Mouse (Mus musculus): ENCODE data around the gene Pkp4. TPM values are rescaled to one million over a fixed set of nuclear protein-coding genes. Genes with fewer than 3 reads are reported as not detected.

Gene Pkp4
- total RNA-seq, 2 experiments from 2014 or later = 293 to 303 TPM

GRCm38 (mm10) chr2:59184107-59185064 lies 23.7 kb downstream of the Pkp4 start:
- no peak for DNase-seq

DNA sequence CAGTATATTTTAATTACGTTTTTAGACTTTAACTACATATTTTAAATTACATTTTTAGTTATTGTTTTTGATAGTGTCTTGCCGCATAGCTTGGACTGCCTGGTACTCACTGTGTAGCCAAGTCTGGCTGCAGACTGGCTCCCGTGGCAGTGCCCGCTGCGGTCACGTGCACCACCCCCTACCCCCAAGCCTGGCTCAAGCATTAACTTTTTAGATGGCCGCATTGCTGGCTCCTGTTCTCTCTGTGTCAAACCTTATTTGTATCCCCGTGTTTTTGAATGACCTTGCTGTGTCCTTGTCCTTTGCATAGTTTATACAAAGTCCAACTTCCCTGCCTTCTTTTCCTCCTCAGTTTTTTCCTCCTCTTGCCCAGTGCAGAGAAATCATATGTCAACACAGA lies 25.5 kb downstream of the Pkp4 start:
- DNase-seq = no peak

DNA sequence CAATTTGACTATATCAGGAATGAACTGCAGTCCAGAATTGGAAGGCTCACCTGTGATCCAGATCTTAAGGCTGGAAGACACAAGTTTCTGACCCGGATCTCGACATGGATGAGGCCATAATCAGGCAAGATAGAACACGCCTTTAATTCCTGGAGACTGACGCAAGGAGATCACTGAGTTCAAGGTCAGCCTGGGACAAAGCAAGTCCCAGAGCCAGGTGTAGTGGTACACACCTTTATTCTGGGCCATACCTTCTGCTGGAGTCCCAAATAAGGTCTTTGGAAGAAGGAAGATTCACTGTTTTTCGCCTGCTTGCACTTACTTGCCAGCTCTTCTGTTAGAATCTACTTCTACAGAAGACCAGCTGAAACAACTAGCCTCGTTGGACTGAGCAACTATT lies 26.3 kb downstream of the Pkp4 start:
- DNase-seq = no peak

GRCm38 (mm10) chr2:59188306-59188705 lies 27.7 kb downstream of the Pkp4 start:
- DNase-seq = no peak

DNA sequence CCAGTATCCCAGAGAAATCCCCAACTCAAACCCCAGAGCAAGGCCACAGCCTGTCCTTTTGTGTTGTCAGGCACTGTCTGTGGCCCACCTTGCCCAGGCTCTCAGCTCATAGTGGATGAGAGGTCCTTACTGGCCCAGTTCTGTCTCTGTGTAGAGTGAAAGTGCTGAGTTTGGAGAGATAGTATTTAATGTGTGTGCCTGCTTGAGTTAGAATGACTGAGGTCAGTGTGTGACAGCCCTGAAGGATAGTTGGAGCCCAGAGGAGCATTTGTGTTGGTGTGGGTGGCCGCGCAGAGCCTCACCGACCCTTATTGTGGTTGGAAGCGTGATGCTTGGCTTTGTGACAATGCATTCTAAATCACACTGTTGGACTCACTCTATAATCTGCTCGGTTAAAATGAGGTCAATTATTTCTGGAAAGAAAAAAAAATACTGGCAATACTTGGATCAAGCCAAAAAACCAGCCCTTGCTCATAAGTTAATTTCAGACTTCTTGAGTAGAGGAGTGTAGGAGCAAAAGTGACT lies 29.1 kb downstream of the Pkp4 start:
- no peak for DNase-seq

- DNase-seq = no peak
Observed at GRCm38 (mm10) chr2:59190186-59190585, 29.5 kb downstream of the Pkp4 start.

- no peak for DNase-seq
Observed at GRCm38 (mm10) chr2:59191466-59191865, 30.8 kb downstream of the Pkp4 start.

GRCm38 (mm10) chr2:59193117-59193516 lies 32.5 kb downstream of the Pkp4 start:
- DNase-seq = no peak

DNA sequence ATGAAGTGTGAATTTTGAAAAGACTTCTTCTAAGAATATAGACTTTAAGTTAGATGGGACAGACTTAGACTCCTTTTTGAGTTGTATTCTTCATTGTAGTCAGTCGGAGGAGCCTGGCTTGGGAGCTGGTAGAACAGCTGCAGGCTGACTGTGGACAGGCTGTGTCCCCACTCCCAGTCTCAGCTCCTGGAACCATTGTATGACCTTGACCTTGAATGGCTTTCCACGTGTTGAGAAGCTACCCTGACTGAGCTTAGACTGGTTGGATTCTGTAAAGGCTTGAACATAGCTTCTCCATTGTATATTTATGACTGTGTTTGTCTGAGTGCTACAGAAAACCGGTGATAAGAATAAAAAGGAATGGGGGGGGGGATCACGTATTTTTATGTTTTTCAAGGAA lies 36.5 kb downstream of the Pkp4 start:
- no peak for DNase-seq

DNA sequence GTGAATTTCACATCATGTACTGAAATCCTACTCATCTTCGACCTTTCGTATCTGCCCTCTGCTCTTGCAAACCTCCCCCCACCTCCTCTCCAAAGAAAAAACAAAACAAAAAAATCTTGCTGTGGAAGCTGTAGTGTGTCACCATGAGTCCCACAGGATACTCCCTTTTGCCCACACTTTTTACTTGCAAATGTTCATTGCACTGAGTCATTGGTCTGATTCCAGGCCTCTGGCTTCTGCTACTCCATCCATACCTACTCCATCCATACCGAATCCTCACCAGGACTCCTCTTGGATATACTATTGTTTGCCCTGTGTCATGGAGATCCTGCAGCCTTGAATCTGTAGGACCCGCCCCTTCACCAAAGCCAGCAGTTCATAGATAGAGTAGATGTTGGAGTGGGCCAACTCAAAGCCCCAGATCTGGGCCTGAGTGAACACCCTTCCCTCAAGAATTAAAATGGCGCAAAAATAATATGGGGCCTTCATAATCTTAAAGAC lies 38.9 kb downstream of the Pkp4 start:
- DNase-seq = no peak

DNA sequence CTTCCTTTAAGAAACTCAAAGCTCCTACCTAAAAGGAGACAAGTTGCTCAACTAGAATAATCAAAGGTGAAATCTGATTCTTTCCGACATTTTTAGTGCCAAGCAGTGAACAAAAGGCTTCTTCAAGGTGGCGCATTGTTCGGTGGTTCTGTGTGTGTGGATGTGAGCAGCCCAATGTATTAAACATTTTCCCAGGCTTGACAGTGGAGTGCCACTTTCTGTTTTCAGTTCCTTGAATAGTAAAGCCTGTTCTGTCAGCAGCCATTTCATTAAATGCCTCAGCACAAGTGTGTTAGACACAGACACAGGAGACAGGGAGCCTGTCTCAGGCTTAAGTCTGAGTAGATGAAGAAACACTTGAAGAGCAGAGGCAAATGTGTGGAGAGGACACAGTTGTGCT lies 39.9 kb downstream of the Pkp4 start:
- no peak for DNase-seq

- no peak for DNase-seq
Observed at GRCm38 (mm10) chr2:59202930-59203329, 42.3 kb downstream of the Pkp4 start.

- DNase-seq = no peak
Observed at GRCm38 (mm10) chr2:59203627-59204425, 43.2 kb downstream of the Pkp4 start.

- DNase-seq = no peak
Observed at GRCm38 (mm10) chr2:59205092-59205491, 44.4 kb downstream of the Pkp4 start.

GRCm38 (mm10) chr2:59206190-59206589 lies 45.5 kb downstream of the Pkp4 start:
- no peak for DNase-seq

- no peak for DNase-seq
Observed at GRCm38 (mm10) chr2:59207240-59207639, 46.6 kb downstream of the Pkp4 start.

GRCm38 (mm10) chr2:59207725-59208124 lies 47.1 kb downstream of the Pkp4 start:
- DNase-seq = no peak

DNA sequence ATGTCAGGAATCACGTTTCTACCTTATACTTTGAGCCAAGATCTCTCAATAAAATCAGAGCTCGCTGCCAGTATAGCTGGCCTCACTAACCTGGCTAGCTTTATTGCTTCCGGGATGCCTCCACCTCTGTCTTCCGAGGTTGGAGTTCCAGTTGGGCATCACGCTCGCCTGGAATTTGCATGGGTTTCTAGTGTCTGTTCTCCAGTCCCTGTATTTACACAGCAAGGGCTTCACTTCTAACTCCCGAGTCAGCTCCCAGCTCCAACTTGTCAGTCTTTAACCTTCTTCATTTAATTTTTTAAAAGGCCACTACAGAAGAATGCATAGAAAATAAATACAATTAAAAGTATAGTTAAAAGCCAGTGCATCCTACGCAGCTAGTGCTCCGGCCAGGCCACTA lies 47.6 kb downstream of the Pkp4 start:
- DNase-seq = no peak

DNA sequence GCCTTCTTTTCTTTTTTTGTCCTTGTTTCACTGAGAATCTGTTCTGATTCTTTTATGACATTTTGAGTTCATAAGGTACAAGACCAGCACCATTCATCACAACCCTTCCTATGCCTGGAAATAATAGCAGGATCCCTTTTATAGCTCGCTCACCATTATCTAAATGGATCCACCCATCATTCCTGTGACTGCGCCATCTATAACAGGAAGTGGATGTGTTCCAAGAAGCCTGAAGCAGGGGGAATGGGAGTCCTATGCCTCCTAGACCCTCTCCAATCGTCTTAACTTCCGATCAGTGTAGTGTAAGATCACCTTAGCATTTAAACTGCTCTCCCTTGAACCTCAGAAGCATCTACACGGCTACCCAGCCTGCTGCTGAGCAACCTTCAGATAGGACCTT lies 50.4 kb downstream of the Pkp4 start:
- no peak for DNase-seq

- DNase-seq = no peak
Observed at GRCm38 (mm10) chr2:59212430-59212829, 51.8 kb downstream of the Pkp4 start.

DNA sequence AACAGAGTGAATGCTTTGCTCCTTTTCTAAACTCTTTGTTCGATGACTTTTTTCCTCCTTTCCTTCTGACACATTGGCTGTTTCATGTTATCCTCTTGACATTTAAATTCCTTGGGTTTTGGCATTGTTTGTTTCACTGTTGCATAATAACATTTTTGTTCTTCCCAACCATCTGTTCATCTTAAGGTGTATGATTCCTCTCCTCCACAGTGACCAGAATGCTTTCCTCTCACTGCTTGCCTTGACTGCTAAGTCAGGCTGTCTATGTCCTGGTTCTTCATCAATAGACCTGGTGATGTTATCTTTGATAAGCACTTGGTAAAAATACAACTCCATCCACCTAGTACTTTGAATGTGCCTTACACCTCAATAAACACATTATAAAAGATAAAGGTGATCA lies 52.2 kb downstream of the Pkp4 start:
- no peak for DNase-seq

- DNase-seq = no peak
Observed at GRCm38 (mm10) chr2:59217931-59218330, 57.3 kb downstream of the Pkp4 start.

Measured in layer of hippocampus, postnatal 36 days (tissue).